Mouse (Mus musculus): ENCODE data around the gene Ufc1.

Gene Ufc1

DNA sequence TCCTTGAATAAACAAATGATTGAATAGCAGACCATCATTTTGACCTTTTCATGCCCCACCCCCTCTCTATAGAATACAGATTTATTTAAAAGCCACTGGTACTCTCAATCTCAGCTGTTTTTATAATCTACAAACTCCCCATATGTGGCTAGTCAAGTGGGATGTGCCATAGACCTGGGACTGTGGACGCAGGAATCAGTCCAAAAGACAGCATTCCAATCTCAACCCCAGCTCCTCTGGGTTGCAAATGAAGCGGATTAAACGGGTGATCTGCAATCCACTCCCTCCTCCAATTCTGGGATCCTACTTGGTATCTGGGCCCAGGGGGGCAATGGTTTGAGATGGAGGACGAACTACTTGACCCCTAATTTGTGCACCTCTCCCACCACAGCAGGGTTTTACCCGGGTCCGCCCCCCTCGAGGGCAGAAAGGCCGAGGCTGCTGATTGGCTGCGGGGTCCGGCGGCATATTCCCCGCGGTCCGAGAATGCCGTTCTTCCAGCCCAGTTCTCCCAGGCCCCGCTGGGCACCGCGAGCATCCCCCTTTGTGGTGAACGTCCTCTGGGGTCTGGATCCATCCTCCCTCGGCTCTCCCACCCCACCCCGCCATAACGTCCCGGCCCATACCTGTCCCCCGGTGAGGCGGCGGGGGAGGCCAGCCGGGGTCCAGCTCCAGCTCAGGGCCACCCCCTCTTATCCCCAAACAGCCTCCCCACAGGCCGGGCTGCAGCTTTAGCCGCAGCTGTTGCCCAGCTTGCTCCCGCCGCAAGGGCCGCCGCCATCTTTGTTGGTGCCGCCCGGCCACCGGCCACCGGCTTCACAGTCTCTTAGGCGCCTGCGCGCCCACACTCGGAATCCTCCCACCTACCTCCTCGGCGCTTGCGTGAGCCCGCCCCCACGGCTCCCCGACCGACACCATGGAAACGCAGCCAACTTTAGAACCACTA is 7.4 kb downstream of the Ufc1 start, which contains the start of gene Usp21:
Usp21 (minus strand) TSS at position 856 of the 946 bp plus-strand sequence.
- DNase-seq (ENCODE audit: low read depth, low spot score): peak; percentile 96

DNA sequence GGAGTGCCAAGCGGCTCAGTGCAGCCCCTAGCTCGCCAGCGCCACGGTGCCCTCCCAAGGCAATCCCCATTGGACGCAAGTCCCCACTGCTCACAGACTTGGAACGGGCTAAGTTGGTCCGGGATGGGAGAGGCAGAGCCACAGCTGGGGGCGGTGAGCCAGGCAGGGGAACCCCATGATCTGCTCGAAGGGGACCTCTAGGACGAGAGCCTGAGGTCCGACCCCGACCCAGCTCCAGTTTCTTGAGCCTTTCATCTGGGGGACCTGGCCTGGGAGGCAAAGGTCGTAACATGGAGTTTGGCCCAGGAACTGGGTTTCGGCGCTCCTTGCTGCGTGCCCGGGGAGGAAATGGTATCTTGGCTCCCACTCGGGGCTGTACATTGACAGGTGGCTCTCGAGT is 8.3 kb downstream of the Ufc1 start:
- DNase-seq (ENCODE audit: low read depth, low spot score): no peak

DNA sequence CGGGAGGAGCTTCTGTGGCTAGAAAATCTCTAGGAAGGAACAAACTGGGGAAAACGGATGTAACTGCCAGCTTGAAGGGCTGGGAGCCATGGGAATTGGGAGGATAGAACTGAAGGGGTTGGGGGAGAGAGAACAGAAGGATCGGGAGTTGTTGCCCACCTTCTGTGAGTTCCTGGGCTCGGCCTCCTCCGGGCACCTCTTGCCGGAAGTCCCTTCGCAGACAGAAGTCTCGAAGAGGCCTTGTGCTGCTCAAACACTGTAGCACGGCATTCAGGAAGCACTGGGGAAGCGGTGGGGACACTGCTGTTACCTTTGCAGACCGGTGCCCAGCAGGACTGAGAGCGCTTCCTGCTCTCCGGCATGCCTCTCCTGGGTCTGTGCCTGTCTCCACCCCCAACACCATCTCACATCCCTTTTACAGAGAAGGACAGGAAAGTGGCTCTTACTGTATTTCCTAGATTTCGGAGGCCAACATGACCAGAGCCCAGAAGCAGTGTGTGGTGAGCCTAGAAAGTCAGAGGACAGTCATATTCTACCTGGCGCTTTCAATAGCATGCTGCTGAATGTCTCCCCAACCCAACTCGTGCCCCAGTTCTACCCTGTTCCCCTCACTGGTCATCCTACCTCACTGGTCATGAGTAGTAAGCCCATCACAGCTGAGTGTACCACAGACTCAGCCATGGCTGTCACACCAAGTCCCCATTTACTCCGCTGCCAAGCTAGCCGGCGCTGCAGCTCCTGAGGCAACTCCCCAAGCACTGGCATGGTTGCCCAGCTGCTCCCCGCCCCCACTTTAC is 9.5 kb downstream of the Ufc1 start:
- no peak for DNase-seq (ENCODE audit: low read depth, low spot score)

DNA sequence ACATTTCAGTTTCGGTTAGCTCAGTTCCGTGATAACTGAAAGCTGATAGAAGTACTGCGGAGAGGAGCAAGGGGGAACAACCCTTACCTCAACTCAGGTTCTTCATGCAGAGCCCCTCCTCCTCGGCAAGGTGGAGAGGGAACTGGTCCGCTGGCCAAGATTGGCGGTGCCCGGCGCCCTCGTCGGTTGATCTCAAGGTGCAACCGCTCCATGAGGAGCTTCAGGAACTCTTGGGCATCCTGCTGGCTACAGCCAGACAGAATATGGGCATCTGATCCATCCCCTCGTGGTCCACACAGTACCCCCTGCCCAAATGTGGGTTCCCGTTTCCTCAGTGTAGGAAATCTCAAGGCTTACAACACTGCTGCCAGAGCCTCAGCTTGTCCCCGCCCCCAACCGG is 10.3 kb downstream of the Ufc1 start:
- DNase-seq (ENCODE audit: low read depth, low spot score): no peak

DNA sequence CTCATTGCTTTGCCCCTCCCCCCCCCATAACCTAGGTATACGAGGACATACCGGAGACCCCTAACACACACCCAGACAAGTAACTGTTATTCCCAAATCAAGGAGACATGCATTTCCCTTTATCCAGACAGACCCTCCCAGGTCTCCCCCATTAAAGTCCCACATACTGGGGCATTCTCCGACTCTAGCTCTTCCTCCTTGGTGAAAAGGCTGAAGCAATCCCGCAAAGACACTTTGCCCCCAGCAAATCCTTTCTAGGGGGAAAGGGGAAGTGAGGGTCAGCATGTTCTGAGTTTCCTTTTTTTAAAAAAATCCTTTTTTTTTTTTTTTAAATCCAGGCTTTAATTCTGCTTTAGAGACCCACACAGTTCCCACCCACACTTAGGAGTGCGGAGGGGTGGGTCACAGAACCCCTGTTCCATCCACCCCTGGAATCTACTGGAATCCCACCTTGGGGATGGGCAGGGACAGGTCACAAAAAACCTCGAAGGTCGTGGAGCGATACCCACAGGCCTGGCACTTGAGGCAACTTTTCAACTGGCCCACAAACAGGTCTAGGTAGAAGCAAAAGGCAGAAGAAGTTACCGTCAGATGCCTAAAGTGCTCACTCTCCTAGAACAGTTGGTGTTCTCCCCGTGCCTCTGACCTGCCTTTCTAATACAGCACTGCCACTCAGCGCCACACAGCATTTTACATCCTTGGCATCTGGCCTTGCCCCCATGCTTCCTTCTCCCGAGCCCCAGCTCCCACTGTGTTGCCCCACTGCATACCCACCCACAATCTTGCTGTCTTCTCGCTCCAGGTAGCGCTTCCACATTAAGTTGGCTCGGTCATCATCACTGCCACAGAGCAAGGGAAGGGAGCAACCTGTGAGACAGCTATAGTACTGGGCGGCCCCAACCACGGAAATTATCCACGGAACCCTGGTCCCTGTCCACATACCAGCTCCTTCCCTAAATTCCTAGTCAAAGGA is 11.3 kb downstream of the Ufc1 start:
- no peak for DNase-seq (ENCODE audit: low read depth, low spot score)

DNA sequence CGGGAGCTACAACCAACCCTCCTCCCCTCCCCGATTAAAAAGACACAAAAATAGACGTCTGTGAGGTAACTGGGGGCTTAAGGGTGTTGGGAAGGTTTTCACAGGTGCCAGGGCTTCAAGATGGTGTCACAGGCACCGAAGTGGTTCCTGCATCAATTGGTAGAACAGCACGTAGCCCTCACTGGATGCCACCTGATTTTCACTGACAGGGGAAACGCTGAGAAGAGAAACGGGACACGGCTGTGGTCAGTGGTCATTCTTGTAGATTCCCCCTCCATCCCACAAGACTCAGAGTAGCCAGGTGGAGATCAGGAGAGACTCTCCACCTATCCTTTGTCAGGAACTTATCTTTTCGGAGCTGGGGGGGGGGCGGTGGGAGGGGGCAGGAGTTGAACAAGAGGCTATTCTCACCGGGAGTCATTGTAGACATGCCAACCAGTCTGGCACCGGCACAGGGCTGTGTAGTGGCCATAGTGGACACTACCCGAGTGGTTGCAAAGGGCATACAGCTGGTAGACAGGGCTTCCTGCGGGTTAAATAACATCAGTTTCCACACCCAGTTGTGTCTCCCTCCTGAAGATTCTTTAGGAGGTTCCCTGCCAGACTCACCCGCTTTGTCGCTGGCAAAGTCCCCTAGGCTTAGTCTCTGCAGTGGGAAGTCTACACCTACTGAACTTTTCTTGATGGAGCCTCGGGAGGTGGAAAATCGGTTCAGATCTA is 12.6 kb downstream of the Ufc1 start:
- no peak for DNase-seq (ENCODE audit: low read depth, low spot score)

DNA sequence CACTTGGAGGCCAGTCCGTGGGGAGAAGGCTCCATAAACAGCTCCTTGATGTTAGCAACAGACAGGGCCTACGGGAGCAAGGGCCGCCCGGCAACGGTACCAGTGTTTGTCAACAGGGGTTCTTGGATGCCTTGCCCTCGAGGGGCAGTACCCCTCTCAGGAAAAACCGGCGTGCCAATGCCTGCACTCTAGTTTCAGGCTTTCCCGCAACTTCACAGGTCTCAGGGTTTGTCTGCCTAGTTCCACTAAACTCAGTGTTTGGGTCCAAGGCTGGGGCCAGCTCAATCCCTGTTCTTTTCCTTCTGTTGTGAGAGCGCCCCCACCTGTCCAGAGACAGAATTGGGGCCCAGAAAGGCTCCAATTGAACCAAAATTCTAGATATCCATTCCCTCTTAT is 13.3 kb downstream of the Ufc1 start:
- DNase-seq (ENCODE audit: low read depth, low spot score): peak; percentile 87

DNA sequence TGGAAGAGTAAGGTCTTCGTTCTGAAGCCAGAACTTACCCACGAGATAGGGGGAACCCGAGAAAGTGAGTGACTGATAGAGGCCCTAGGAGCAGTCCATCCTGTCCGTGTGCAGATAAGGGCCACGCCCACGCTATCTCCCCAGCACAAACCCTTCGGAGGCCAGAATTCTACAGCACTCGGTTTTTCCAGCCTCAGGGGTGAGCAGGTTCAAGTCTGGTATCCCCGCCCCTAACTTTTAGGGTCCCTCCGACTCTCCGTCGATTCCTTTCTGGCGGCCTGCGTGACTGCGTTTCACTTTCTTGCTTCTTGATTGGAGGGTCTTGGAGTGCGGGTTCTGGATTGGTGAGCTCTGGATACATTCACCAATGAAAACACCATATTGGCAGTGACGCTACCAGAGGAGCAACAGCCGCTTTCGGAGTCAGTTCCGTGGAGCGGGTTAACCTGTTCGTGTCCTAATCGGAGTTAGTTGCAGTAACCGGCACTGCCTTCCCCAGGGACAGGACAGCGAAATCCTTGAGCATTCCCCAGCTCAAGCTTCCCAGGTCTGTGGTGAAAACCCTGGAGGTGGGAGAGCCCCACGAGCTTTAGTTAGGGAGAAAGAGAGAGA is 13.8 kb downstream of the Ufc1 start, which contains the start of gene Ppox:
Ppox (minus strand) TSS at position 271 of the 612 bp plus-strand sequence.
- peak; percentile 98 for DNase-seq (ENCODE audit: low read depth, low spot score)

DNA sequence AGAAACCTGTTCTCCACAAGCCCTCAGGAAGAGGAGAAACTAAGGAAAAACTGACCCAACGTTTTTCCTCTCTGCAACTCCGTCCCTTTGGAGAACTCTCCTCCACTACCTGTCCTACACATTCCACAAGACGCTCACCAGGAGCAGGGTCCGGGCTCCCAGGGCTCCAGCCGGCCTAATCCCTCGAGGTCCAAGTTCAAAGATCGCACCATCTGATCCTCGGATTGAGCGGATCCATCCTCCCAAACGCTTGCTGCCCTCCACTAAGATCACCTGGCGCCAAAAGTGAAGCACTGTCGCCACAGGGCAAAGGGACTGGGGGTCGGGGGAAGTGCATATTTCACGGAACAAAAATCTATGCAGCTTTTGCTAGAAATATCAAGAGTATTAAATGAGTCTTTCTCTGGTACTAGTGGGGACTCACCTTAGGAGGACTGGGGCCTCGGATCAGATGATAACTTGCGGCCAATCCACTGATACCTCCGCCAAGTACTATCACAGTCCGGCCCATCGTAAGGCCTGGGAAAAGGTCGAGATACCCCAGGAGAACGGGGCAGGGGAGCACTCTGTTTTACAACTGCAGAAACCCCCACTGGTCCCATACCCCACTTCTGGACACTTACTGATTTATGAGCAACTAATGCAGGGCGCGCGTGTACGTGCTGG is 14.4 kb downstream of the Ufc1 start:
- DNase-seq (ENCODE audit: low read depth, low spot score): no peak

DNA sequence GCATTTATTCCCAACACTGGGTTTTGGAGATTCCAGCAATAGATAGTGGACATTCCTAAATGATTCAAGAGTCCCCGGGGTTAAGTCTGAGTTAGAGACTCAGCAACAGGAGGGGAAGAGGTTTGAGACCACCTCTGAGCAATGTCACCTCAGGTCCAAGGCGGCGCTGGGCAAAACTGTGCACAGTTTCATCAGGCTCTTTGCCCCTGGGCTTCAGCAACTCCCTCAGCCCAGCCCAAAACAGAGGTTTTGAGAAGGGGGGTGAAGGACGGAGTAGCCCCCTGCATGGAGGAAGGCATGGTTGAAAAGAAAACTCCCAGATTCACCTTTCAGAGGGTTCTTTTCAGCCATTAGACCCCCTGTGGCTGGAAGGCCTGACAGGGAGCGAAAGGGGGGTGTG is 15.1 kb downstream of the Ufc1 start:
- no peak for DNase-seq (ENCODE audit: low read depth, low spot score)

DNA sequence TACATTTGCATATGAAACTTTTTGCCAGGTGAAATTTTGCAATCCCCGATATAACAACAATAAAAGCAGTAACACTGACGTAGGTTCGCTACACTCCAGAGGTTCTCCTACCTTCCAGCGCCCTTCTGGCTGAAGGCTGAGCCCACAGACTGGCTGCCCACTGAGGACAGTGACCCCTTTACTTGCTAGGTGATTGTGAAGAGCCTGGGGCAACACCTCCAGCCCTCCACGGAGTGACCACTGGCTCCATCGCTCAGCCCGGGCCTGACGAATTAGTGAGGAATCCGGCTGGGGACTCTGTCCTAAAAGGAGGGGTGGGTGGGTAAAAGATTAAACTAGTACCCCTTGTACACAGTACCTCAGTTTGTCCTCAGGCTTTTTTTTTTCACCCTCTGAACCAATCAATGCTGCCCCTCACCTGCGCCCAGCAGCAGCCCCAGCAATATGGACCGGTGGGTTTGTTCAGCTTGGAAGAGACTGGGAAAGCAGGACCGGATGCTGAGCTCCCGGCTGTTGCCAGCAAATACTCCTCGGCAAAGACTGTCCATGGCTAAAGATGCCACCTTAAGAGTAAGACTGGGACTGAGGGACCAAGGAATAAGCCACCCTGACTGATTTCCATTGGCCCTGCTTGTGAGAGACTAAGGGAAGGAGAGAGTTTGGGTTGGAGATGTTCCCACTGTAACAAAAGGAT is 15.7 kb downstream of the Ufc1 start:
- DNase-seq (ENCODE audit: low read depth, low spot score): no peak

DNA sequence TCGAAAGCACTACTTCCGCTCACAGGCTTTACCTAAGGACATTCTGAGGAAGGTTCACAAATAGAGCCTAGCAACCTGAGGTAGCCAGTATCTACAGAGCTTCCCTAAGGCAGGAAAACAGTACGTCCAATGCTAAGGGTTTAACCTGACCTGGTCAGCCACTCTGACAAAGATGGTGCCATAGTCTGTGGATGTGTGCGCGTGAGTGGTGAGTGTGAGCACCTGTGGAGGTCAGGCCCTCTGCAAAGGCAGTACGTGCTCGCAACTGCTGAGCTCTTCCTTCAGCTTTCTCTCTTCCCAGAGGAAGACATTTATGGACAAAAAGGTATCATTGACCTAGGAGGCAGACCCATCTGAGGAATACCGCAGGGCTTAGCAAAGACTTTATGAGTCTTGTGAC is 16.4 kb downstream of the Ufc1 start:
- no peak for DNase-seq (ENCODE audit: low read depth, low spot score)

DNA sequence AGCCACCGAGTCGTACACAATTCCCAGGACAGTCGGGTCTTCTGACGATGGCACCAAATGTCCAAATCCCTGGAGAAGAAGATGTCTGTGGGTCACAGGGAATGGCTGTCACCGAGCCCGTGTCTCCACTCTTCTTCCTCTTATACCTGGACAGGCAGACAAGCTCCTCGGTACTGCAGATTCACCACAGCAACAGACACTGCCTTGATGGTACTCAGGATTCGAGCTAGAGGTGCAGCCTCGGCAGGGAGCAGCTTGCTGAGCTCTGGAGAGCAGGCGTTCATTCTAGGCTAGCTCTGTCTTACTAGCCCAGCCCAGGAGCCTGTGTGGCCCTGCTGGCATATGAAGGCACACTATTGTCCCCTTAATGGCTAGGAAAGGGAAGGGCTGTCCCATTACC is 17.1 kb downstream of the Ufc1 start:
- no peak for DNase-seq (ENCODE audit: low read depth, low spot score)

DNA sequence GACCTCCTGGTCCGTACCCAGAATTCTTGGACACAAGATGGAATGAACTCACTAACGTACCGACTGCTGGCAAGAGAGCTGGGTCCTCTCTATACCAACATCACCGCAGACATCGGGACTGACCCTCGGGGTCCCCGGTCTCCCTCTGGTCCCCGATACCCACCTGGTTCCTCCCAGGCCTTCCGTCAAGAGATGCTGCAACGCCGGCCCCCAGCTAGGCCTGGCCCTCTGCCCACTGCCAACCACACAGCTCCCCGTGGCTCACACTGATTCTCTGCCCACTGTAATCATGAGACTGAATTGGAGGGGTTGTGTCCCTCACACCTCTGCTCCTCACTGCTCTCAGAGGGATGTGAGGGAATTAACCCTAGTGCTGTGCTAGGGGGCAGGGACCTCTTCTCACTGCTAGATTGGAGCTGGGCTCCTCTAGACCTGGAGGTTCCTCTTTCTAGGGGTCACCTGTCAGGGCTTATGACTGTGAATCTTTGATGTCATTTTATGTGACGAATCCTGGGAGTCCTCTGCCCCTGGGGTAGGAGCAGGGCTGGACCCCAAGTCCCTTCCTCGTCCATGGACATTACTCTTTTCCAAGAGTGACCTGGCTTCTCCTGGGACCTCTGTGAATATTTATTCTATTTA is 18.6 kb downstream of the Ufc1 start:
- no peak for DNase-seq (ENCODE audit: low read depth, low spot score)

DNA sequence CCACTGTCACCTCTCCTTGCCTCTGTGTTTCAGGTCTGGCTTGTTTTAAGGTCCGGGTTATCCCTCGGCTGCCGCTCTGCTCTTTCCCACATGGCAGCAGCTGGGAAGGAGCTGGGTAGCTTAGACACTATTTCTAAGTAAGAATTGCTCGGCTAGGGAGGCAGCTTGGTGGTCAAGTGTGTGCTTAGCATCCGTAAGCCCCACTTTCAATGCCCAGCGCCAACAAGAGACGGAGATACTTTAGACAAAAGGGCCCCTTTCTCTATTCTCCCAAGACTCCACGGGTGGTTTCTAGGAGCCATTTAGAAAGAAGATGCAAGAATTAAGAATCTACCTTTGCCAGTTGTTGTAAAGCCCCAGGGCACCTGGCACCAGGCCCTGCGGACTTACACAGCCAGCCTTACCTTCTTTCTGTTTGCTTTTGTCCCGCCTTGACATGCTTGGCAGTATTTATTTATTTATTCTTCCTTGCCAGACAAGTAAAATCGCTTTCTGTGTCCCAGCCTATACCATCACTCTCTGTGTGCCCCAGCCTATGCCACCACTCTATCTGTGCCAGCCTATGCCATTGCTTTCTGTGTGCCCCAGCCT is 19.6 kb downstream of the Ufc1 start:
- DNase-seq (ENCODE audit: low read depth, low spot score): no peak

DNA sequence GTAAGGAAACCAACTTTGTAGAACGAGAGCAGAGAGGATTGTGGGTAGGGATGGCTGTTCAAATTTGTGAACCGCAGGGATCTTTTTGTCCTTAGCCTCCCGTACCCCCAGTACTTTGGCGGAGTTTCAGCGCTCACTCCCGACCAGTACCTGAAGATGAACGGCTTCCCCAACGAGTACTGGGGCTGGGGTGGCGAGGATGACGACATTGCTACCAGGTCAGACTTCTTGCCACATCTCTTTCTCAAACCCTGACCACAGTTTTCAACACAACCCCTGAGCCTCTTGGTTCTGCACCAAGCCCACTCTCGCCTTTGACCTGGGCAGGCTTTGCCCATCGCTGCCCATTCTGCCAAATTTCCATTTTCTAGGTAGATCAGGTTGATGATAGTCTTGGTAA is 20.7 kb downstream of the Ufc1 start:
- DNase-seq (ENCODE audit: low read depth, low spot score): no peak

DNA sequence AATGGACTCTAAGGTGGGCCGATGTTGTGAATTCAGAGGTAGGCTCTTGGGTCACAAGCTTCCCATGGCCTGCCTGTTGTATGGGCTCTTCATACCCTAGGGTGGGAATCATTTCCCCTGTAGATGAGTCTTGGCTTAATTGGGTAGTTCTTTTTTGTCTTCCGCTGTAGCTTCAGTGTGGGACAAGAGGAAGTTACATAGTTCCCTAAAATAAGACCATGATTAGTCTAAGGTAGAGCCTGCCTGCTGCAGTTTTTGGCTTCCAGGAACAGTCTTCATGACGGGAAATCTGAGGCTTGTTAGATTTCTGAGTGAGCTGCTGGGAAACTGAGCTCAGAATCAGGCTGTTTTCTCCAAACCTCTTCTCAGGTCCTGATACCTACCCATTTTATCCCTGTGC is 22.7 kb downstream of the Ufc1 start:
- DNase-seq (ENCODE audit: low read depth, low spot score): no peak

DNA sequence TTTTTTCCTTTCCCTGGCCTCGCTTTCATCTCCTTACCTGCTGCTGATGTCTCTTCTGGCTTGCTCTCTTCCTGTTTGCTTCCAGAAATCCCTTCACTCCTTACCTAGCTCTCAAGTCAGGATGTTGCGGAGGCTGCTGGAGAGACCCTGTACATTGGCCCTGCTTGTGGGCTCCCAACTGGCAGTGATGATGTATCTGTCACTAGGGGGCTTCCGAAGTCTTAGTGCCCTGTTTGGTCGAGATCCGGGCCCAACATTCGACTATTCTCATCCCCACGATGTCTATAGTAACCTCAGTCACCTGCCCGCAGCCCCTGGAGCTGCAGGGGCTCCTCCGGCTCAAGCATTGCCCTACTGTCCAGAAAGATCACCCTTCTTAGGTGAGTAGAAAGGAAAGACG is 23.2 kb downstream of the Ufc1 start:
- no peak for DNase-seq (ENCODE audit: low read depth, low spot score)

Data from ZHBTc4 (cell line).